Mouse (Mus musculus) frontal cortex, adult 2 months (tissue): ENCODE measurements around the gene Slc39a1. TPM values are rescaled to one million over a fixed set of nuclear protein-coding genes. Genes with fewer than 3 reads are reported as not detected.
"Not testable (repeated sequence)": the region's sequence is repeated elsewhere in the genome, so short reads cannot be mapped to it uniquely, and the experiment has no call there.

Experiments used
- DNase-seq, 2 experiments: peaks; one replicate each; pipeline ENCODE4 v3.0.0; 2022; ENCODE audit warnings: low spot score in 1 of 2; ENCODE audit errors: extremely low spot score in 1 of 2
- polyA plus RNA-seq: library from polyadenylated mRNA; depleted of rRNA; stranded (reverse); fragments of >200 nt; gene quantifications from 2 replicates; pipeline ENCODE4 v1.2.3, GENCODE M21; 2012

Gene Slc39a1
- polyA plus RNA-seq, 1 experiment = 33.7 TPM

- DNase-seq = no peak
Observed at GRCm38 (mm10) chr3:90264687-90265033, 16.7 kb downstream of the Slc39a1 start.

GRCm38 (mm10) chr3:90265034-90265931, 17.3 kb downstream of the Slc39a1 start, which contains the start of gene Dennd4b:
Dennd4b (plus strand) TSS chr3:90265185.
- peak; percentile 72 to 94 for DNase-seq

DNA sequence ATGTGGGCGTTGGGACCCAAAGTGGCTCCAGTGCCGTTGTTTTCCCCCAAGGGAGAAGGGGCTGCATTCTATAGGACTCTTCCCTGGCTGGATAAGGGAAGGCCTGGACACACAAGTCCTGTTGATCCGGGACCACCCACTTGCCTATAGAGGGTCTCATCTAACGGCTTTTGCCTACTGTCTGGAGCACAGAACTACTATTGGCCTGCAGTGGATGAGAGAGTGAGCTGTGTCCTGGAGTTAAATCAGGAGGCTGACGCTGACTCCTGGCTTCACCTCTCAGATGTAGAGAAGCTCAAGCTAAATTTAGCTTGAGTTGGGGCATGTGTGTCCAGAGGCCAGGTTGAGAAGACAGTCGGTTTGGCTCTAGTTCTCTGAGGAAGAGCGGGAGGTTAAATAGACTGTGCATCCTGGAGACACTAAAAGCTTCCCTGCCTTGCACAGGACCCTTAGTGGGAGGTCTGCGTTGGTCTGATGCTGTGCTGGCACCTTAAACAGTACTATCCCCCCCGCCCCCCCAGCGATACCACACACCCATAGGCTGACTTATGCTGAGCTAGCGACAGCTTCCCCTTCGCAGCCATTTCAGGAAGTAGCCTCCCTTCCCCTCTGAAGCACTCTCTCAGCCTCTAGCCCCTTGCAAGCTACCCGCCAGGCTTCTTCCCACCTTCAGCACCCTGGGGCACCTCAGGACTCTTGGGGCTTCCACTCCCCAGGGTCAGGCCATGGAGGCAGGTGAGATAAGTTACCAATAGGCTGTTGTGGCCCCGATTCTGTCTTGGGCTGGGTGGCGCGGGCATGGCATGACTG, 18.2 kb downstream of the Slc39a1 start:
- DNase-seq = no peak

DNA sequence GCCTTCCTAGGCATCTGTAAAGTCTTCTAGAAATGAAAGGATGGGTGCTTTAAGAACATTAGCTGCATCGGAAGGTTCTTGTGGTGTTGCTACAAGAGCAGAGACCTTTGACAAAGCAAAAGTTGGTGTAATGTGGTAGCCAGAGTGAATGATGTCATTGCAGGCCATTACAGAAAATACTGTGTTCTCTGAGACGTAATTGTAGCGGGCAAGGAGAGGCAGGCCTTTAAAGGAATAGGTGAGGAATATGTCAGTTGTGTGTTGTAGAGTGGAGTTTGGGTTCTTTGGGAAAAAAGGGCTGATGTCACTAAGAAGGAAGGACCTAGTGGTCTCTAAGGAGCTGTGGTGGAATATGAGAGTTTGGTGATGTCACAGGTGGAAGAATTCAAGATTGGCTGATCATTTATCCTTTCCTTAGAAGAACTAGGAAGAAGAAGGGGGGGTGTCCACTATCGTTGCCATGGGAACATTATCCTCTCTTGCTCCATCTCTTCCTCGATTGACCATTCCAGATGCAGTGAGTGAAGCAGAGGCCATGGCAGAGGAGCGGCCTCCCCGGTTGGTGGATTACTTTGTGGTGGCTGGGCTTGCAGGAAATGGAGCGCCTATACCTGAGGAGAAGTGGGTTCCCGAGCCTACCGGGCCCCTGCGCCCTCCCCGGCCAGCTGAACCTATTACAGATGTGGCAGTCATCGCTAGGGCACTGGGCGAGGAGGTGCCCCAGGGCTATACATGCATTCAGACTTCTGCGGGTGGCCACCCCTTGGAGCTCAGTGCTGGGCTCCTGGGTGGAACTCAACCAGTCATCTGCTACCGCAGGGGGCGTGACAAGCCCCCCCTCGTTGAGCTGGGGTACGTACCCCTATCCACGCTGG, 19.2 kb downstream of the Slc39a1 start:
- DNase-seq = no peak

DNA sequence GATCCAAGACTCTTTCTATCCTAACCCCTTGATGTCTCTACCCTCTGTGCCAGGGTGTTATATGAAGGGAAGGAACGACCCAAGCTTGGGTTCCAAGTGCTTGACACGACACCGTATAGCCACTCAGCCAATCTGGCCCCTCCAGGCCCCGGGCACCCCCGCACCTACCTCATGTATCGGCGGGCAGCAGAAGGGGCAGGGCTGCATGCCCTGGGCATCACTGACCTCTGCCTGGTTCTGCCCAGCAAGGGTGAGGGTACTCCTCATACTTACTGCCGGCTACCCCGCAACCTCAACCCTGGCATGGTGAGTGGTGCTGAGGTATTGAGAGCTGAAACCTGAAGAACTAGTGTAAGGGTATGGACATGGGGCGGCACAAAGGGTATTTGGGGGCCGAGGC, 20.2 kb downstream of the Slc39a1 start:
- DNase-seq = no peak

DNA sequence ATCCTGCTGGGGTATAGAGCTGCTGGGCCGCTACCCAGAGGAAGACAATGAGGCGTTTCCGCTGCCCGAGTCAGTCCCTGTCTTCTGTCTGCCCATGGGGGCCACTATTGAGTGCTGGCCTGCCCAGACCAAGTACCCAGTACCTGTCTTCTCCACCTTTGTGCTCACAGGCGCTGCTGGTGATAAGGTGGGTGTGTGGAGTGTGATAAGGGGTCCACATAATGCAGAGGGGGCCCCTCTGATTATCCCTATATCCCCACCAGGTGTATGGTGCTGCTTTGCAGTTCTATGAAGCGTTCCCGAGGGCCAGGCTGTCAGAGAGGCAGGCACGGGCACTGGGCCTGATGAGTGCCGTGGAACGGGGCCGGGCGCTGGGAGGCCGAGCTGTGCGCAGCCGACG, 21.0 kb downstream of the Slc39a1 start:
- DNase-seq = no peak

GRCm38 (mm10) chr3:90270784-90271183, 22.8 kb downstream of the Slc39a1 start:
- no peak for DNase-seq

DNA sequence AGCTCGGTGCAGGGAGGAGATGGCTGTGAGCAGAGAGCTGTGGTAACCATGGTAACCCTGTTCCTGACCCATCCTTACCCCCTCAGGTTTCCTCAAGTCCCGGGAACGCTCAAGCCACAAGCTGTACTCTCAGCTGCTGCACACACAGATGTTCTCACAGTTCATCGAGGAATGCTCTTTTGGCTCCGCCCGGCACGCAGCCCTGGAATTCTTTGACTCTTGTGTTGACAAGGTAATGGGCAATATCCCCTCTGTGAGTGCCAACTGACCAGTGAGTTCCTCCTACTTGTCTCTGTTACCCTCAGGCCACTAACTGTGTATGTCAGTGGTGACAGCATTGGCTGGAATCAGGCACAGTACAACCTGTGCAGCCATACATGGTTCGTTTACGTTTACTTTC, 24.2 kb downstream of the Slc39a1 start:
- DNase-seq = no peak

DNA sequence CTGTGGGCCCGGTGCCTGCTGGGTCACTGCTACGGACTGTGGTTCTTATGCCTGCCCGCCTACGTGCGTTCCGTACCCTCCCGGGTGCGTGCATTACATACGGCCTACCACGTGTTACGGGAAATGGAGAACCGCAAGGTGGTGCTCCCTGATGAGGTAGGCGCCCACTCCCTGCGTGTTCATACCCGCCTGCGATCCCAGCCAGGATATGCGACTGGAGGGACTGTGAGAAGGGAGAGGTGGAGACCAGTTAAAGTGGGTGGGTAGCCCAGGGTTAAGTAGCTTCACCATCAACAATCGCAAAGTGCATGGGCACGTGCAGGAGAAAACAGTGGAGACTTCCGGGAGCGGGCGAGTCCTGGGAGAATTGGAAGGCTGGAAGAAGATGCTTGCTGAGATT, 25.9 kb downstream of the Slc39a1 start:
- DNase-seq = no peak

- DNase-seq = no peak
Observed at GRCm38 (mm10) chr3:90275286-90275685, 27.3 kb downstream of the Slc39a1 start.

GRCm38 (mm10) chr3:90276858-90277257, 28.9 kb downstream of the Slc39a1 start:
- no peak for DNase-seq

DNA sequence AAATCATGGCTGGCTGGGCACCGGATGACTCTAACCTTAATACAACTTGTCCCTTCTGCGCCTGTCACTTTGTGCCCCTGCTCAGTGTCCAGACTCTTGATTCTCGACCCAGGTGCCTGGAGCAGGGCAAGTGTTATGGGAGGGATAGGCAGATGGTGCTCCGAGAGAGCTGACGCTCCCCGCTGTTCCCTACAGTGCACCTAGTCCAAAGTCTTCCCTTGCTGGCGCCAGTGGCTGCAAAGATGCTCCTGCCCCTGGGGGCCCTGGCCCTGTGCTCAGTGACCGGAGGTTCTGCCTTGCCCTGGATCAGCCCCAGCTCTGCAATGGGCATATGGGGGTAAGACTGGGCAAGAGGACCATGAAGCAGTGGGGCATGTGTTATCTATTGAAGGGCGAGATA, 29.8 kb downstream of the Slc39a1 start:
- DNase-seq = no peak

DNA sequence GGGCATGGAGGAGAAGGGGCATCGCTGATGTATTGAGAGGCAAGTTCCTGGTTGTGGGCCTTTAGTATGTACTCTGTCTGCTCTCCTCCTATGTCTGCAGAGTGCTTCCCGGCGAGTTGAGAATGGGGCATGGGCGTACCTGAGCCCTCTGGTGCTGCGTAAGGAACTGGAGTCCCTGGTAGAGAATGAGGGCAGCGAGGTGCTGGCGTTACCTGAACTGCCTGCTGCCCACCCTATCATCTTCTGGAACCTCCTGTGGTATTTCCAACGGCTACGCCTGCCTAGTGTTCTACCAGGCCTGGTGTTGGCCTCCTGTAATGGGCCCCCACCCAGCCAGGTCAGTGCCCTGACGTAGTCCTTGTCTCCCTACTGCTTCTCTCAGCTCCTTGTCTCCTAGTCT, 30.2 kb downstream of the Slc39a1 start:
- no peak for DNase-seq

DNA sequence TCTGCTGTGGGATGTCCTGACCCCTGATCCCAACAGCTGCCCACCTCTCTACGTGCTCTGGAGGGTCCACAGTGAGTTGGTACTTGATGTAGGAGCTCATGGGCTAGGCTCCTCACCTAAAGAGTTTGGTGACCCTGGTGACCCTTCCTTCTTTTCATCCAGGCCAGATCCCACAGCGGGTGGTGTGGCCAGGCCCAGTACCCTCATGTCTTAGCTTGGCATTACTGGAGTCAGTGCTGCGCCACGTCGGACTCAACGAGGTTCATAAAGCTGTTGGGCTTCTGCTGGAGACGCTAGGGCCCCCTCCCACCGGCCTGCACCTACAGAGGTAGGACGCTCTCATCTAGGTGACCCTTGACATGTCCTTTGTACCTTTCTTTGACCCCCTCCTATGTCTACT, 31.2 kb downstream of the Slc39a1 start:
- DNase-seq = no peak

DNA sequence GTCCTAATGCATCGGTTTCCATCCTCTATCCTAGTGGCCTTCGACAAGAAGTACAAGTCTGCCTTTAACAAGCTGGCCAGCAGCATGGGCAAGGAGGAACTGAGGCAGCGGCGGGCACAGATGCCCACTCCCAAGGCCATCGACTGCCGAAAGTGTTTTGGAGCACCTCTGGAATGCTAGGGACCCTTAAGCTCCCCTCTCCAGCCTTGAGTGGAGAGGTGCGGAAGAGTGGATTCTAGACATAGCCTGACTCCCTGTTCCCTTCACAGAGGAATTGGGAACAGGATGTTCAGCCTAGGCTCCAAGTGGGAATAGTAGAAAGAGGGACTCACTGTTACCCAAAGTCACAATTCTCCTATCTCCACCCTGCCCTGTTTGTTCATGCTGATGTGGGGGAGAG, 31.8 kb downstream of the Slc39a1 start:
- DNase-seq = no peak

- no peak for DNase-seq
Observed at GRCm38 (mm10) chr3:90280708-90281107, 32.7 kb downstream of the Slc39a1 start.

DNA sequence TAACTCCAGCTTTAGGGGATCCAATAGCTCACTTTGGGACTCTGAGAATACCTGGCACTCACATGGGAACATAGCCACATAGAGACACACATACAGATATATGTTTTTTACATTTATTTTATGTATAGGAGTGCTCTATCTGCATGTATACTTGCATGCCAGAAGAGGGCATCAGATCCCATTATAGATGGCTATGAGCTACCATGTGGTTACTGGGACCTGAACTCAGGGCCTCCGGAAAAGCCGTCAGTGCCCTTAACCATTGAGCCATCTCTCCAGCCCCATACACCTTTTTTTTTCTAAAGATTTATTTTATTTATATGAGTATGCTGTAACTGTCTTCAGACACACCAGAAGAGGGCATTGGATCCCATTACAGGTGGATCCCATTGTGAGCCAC, 36.2 kb downstream of the Slc39a1 start:
- no peak for DNase-seq

- not testable (repeated sequence) for DNase-seq
Observed at GRCm38 (mm10) chr3:90289403-90289802, 41.4 kb downstream of the Slc39a1 start.

- no peak for DNase-seq
Observed at GRCm38 (mm10) chr3:90290602-90291001, 42.6 kb downstream of the Slc39a1 start.

GRCm38 (mm10) chr3:90291982-90292344, 44.0 kb downstream of the Slc39a1 start:
- no peak for DNase-seq
